Mouse (Mus musculus) c-Kit-positive CD71-negative TER-119-negative erythroid progenitor cells, embryonic 14.5 days (primary cell): ENCODE measurements around the gene Pcsk7.

Experiments used
- DNase-seq: peaks from one replicate; pipeline ENCODE4 v3.0.0-alpha.2; 2013; ENCODE audit warnings: low read depth

Pcsk7 gene

GRCm38 (mm10) chr9:45938952-45939637 is 32.8 kb downstream of the Pcsk7 start:
- DNase-seq, result no peak

- DNase-seq, result no peak
These were observed 33.5 kb downstream of the Pcsk7 start for GRCm38 (mm10) chr9:45939794-45940193.

DNA sequence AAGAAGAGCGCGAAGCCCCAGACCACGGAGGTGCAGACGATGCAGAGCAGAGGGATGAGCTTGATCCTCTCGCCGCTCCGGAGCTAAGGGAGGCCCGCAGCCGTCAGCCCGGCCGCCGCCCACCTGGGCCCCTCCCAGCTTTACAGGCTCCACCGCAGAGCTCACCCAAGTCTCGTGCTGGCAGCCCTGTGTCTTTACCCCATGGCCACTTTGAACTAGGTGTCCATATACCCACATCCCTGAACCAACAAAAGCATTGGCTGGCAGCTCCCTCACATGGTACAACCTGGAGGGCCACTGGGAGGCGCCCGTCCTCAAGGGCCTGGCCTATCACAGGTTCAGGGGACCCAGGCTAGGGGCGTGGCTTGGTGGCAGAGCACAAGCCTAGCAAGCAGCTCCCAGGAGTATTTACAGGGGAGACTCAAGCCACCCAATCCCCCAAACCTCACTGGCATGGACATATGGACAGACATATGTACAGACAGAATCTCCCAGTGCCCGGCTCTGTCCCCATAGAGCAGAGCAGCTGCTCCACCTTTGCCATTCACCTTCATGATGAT is 35.1 kb downstream of the Pcsk7 start:
- DNase-seq, result no peak

GRCm38 (mm10) chr9:45942464-45942863 is 36.2 kb downstream of the Pcsk7 start:
- DNase-seq, result no peak

GRCm38 (mm10) chr9:45942916-45943315 is 36.6 kb downstream of the Pcsk7 start:
- no peak for DNase-seq

DNA sequence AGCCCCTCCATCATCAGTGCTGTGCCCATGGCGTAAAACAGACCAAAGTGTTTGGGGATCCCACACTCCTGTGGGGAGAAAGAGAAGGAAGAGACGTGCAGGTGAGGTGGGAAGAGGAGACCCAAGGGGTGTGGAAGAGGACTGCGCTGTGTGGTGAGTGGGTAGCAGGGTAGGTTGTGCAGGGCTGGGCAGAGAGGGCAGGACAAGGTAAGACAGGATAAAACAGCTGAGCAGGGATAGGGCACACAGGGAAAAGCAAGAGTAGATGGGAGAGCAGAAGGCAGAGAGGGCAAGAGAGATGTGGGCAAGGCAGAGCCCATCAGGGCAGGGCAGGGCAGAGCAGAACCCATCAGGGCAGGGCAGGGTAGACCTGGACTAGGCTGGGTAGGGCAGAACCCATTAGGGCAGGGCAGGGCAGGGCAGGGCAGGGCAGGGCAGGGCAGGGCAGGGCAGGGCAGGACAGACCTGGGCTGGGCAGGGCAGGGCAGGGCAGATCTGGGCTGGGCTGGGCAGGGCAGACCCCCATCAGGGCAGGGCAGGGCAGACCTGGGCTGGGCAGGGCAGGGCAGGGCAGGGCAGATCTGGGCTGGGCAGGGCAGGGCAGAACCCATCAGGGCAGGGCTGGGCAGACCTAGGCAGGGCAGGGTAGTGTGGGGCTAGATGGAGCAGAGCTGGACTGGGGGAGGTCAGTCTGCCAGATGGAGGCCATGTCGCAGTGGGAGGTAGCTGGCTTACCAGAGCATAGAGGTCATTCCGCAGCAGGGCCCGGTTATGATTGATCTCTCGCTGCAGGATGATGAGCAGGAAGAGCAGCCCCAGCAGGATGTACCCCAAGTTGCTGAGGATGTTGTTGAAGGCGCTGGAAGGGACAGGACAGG is 37.6 kb downstream of the Pcsk7 start:
- DNase-seq, result no peak

- DNase-seq, result no peak
These were observed 38.5 kb downstream of the Pcsk7 start for GRCm38 (mm10) chr9:45944506-45945400.

DNA sequence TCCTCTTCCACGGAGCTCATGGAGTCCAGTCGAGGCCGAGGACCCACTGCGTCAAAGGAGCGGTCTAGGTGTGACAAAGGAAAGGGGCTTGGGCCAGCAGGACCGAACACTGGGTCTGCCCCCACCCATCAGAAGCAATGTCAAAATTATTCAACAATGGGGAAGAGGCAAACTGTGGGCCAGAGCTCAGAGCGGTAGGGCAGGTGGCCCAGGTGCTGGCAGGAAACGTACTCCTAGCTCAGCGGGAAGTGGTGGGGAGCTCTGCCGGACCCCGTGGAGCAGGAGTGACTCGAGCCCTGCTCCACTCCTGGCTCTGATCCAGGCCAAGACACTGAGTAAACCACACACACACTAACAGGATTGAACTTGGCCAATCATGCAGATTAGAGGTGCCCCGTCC is 39.4 kb downstream of the Pcsk7 start:
- no peak for DNase-seq

GRCm38 (mm10) chr9:45946182-45946871 is 40.0 kb downstream of the Pcsk7 start:
- DNase-seq, result no peak

DNA sequence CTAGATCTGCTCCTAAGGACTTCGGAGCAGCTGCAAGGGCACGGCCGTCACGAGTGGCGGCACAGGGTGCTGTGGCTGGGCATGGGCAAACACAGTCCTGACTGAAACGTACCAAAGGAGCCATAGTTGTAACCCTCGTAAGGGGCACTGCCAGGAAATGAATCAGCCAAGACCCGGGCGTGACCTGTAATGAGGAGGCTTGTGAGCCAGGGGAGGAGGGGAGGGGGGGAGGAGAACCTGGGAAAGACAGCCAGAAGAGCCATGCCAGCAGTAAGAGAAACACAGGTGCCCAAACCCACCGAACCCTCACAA is 40.5 kb downstream of the Pcsk7 start:
- DNase-seq, result no peak

DNA sequence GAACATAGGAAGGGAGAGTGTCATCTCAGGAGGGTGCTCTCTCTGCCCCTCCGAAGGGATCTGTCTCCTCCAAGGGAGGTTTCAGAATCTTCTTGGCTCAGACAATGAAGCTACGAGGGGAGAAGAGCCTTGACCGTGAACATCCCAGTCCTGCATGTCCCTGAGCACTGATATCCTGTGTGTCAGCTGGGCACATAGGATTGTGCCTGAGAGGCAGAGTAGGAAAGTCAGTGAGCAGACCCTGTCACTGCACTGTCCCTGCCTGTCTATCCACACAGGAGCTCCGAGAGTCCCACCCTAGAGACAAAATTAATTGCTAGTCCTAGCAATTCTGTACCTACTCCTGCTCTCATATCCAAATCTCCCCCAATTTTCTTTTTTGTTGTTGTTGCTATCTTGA is 45.8 kb downstream of the Pcsk7 start:
- no peak for DNase-seq

- DNase-seq, result no peak
These were observed 46.6 kb downstream of the Pcsk7 start for GRCm38 (mm10) chr9:45952890-45953289.

GRCm38 (mm10) chr9:45953511-45954293 is 47.4 kb downstream of the Pcsk7 start:
- no peak for DNase-seq

GRCm38 (mm10) chr9:45954294-45955106 is 48.2 kb downstream of the Pcsk7 start:
- no peak for DNase-seq

DNA sequence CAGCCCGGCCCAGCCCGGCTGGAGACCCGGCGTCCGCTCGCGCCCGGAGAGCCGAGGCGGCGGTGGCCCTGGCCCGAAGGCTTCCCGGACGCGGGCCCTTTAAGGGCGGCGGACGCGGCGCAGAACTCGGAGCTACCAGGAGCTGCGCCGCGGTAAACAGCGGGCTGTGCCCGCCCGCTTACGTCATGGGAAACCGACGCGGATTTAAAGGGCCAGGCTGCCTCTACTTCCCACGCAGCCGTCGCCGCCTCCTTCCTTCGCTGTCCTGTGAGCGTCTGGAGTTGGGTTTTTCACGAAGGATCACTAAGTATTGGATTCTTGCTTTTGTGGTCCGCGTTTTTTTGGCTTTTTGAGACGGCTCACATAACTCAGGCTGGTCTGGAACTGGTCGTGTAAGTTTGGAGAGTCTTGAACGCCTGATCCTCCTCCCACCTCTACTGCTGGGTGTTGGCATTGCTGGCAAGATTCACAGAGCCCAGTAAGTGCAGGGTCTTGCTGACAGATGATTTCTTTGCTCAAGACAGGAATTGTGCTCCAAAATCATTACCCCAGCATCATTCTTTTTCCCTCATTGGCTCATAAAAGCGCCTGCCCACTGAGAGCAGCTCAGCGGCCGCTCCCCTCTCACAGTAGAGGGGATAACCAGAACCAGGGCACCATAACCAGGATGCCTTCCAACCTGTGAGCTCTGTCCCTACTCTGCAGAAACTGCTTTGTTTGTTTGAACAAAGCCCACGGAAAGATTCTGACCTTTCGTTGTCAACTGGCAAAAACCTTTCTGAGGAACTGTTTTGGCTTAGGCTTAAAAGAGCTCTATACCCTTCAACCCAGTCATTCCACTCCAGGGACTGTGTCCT is 49.0 kb downstream of the Pcsk7 start, which contains the start of gene Sidt2:
Sidt2 (minus strand) TSS at position 152 of the 857 bp plus-strand sequence.
- peak; percentile 70 for DNase-seq

DNA sequence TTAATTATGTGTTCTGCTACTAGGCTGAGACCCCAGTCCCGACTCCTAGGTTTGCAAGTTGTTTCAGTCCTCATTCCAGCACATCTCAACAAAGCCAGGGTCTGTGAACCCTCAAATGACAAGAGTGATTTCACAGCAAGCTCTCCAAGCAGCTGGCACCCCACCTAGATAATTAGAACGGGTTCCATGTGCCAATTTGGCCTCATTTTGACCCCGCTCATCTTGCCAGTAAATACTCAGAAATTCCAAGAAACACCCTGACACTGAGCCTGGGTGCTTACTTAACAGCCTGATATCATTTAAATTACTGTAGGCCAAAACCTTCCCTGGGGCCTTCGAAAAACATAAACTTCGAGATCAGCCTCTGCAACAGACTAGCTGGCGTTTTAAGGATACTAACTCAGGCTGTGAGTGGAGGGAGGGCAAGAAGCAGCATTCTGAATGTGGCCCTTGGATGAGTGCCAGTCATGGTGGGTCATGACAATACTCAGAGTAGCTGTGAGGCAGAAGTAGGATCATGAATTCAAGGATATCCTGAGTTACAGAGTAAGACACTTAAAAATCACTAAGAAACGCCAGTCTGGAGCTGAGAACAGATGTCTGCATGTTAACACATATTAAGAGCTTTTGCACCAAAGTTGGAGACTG is 51.9 kb downstream of the Pcsk7 start:
- DNase-seq, result no peak

- DNase-seq, result no peak
These were observed 52.6 kb downstream of the Pcsk7 start for GRCm38 (mm10) chr9:45958851-45959250.

- DNase-seq, result no peak
These were observed 53.4 kb downstream of the Pcsk7 start for GRCm38 (mm10) chr9:45959661-45960060.
